Mouse (Mus musculus) liver (tissue): ENCODE data around the gene Whamm.
A peak's percentile ranks its signal among the peaks of the same experiment; 100 is the strongest.

Experiments used
- DNase-seq: peaks from one replicate; pipeline ENCODE4 v3.0.0-alpha.2; 2020; ENCODE audit warnings: mixed read lengths

Gene Whamm

GRCm38 (mm10) chr7:81571108-81571940 lies at the start of gene Whamm:
Whamm (plus strand) TSS chr7:81571266.
- peak; percentile 94 for DNase-seq

GRCm38 (mm10) chr7:81523008-81523662 lies 47.9 kb upstream of the Whamm start:
- peak; percentile 95 for DNase-seq

- DNase-seq: no peak
Observed at GRCm38 (mm10) chr7:81523663-81524017, 47.4 kb upstream of the Whamm start.

GRCm38 (mm10) chr7:81528918-81529317 lies 42.1 kb upstream of the Whamm start:
- no peak for DNase-seq

- DNase-seq: no peak
Observed at GRCm38 (mm10) chr7:81531462-81531861, 39.6 kb upstream of the Whamm start.

GRCm38 (mm10) chr7:81536478-81536877 lies 34.6 kb upstream of the Whamm start:
- DNase-seq: no peak

- DNase-seq: no peak
Observed at GRCm38 (mm10) chr7:81538070-81538675, 32.9 kb upstream of the Whamm start.

- no peak for DNase-seq
Observed at GRCm38 (mm10) chr7:81539565-81539964, 31.5 kb upstream of the Whamm start.

GRCm38 (mm10) chr7:81540999-81541398 lies 30.1 kb upstream of the Whamm start:
- no peak for DNase-seq

- no peak for DNase-seq
Observed at GRCm38 (mm10) chr7:81541924-81542524, 29.0 kb upstream of the Whamm start.

GRCm38 (mm10) chr7:81542934-81543333 lies 28.1 kb upstream of the Whamm start:
- DNase-seq: no peak

GRCm38 (mm10) chr7:81548864-81549263 lies 22.2 kb upstream of the Whamm start:
- no peak for DNase-seq

- no peak for DNase-seq
Observed at GRCm38 (mm10) chr7:81553589-81553988, 17.5 kb upstream of the Whamm start.

GRCm38 (mm10) chr7:81554369-81554768 lies 16.7 kb upstream of the Whamm start:
- DNase-seq: peak; percentile 73

GRCm38 (mm10) chr7:81556839-81557238 lies 14.2 kb upstream of the Whamm start:
- no peak for DNase-seq

GRCm38 (mm10) chr7:81557252-81557984 lies 13.6 kb upstream of the Whamm start:
- no peak for DNase-seq

GRCm38 (mm10) chr7:81557985-81558360 lies 13.1 kb upstream of the Whamm start:
- no peak for DNase-seq

GRCm38 (mm10) chr7:81559231-81559980 lies 11.7 kb upstream of the Whamm start:
- no peak for DNase-seq

GRCm38 (mm10) chr7:81560101-81561049 lies 10.7 kb upstream of the Whamm start:
- no peak for DNase-seq

- no peak for DNase-seq
Observed at GRCm38 (mm10) chr7:81561211-81561610, 9.9 kb upstream of the Whamm start.

GRCm38 (mm10) chr7:81563506-81564015 lies 7.5 kb upstream of the Whamm start:
- no peak for DNase-seq
